Mouse (Mus musculus) hindbrain, embryonic 16.5 days (tissue): ENCODE results near the gene Defa37. TPM values are rescaled to one million over a fixed set of nuclear protein-coding genes. Genes with fewer than 3 reads are reported as not detected.
"Not testable (repeated sequence)": the region's sequence is repeated elsewhere in the genome, so short reads cannot be mapped to it uniquely, and the experiment has no call there.

ENCODE experiments used
- ATAC-seq: fragments of 200-750 bp; cut with Nextera tagmentation; 2 replicates; pipeline ENCODE4 v1.8.0; 2017; ENCODE audit warnings: moderate TSS enrichment, moderate library complexity
- H3K27ac ChIP-seq: fragments of 300-500 bp; sonication (generic); 2 replicates; pipeline ENCODE4 v1.5.1; 2014; ENCODE audit warnings: low read depth, mild to moderate bottlenecking, control low read depth, low read length, moderate library complexity
- H3K27me3 ChIP-seq: fragments of 300-500 bp; sonication (generic); replicated peaks from 2 replicates; pipeline ENCODE4 v1.6.1; 2014; ENCODE audit warnings: low read length; ENCODE audit not compliant: control insufficient read depth, insufficient read depth
- H3K36me3 ChIP-seq: fragments of 300-500 bp; sonication (generic); 2 replicates; pipeline ENCODE4 v1.6.1; 2014; ENCODE audit warnings: mild to moderate bottlenecking, low read length, moderate library complexity, mixed read lengths; ENCODE audit not compliant: control insufficient read depth, insufficient read depth
- H3K4me1 ChIP-seq: fragments of 300-500 bp; sonication (generic); 2 replicates; pipeline ENCODE4 v1.6.1; 2014; ENCODE audit warnings: low read depth, low read length; ENCODE audit not compliant: control insufficient read depth, insufficient read depth
- H3K4me2 ChIP-seq: fragments of 300-500 bp; sonication (generic); 2 replicates; pipeline ENCODE4 v1.6.1; 2014; ENCODE audit warnings: mild to moderate bottlenecking, low read length, control low read depth, moderate library complexity
- H3K4me3 ChIP-seq: fragments of 300-500 bp; sonication (generic); 2 replicates; pipeline ENCODE4 v1.5.1; 2014; ENCODE audit warnings: mild to moderate bottlenecking, low read length, control low read depth, moderate library complexity
- H3K9ac ChIP-seq: fragments of 300-500 bp; sonication (generic); 2 replicates; pipeline ENCODE4 v1.6.1; 2014; ENCODE audit warnings: low read depth, mild to moderate bottlenecking, control low read depth, low read length, moderate library complexity
- H3K9me3 ChIP-seq: fragments of 300-500 bp; sonication (generic); 2 replicates; pipeline ENCODE4 v1.6.1; 2014; ENCODE audit warnings: mild to moderate bottlenecking, low read length, moderate library complexity; ENCODE audit not compliant: control insufficient read depth
- WGBS: fragments of 180-500 bp; shearing (Covaris S2); extraction: QIAGEN DNeasy Blood & Tissue Kit; methylation state at CpG from one replicate; pipeline ENCODE4 v1.1.7; 2014; 5-methylcytosine and 5-hydroxymethylcytosine counted together
- polyA plus RNA-seq: library from polyadenylated mRNA; unstranded; fragments of >200 nt; fragmentation: Nextera tagmentation; extraction: Ambion mirVana; gene quantifications from 2 replicates; pipeline ENCODE4 v1.2.1, GENCODE M21; 2015

The Defa37 gene
- polyA plus RNA-seq: not detected in 2 replicates

DNA sequence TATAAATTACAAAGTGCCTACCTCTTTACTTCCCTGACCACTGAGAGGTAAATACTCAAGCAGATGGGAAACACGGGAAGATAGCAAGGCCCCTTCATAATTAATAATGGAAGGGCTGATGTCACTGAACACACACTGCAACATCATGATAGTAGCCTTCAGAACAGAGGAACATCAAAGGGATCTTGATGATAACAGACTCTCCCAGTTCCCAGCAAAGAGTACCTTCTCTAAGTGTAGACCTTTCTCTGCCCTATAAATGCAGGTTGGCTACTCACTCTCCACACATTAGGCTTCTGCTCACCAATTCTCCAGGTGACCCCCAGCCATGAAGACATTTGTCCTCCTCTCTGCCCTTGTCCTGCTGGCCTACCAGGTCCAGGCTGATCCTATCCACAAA lies at the start of gene Defa37:
Defa37 (plus strand) TSS at position 301 of the 400 bp plus-strand sequence.
- no CpG with 5 or more reads among the region's 1 CpGs for WGBS
- not testable (repeated sequence) for H3K36me3 ChIP-seq, H3K27me3 ChIP-seq, H3K9me3 ChIP-seq, H3K4me1 ChIP-seq, H3K27ac ChIP-seq, H3K9ac ChIP-seq, ATAC-seq, H3K4me3 ChIP-seq, H3K4me2 ChIP-seq

DNA sequence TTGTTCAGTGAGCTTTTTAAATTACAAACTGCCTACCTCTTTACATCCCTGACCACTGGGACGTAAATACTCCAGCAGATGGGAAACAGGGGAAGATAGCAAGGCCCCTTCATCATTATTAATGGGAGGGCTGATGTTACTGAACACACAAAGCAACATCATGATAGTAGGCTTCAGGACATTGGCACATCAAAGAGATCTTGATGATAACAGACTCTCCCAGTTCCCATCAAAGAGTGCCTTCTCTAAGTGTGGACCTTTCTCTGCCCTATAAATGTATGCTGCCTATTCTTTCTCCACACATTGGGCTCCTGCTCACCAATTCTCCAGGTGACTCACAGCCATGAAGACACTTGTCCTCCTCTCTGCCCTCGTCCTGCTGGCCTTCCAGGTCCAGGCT lies 36.5 kb upstream of the Defa37 start, which contains the start of gene Defa32:
Defa32 (plus strand) TSS at position 301 of the 400 bp plus-strand sequence.
- H3K27ac ChIP-seq, ATAC-seq, H3K27me3 ChIP-seq, H3K4me2 ChIP-seq, H3K36me3 ChIP-seq, H3K9ac ChIP-seq, H3K9me3 ChIP-seq, H3K4me3 ChIP-seq, H3K4me1 ChIP-seq: not testable (repeated sequence)
- no CpG with 5 or more reads among the region's 2 CpGs for WGBS

DNA sequence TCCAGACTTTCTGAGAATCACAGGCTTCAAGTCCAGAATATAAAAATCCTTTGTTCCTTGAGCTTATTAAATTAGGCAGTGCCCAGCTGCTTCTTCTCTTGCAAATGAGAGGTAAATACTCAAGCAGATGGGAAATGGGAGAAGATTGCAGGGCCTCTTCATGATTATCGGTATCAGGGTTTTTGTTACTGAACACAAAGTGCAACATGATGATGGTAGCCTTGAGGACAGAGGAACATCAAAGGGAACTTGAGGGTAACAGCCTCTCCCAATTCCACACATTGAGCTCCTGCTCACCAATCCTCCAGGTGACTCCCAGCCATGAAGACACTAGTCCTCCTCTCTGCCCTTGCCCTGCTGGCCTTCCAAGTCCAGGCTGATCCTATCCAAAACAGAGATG lies 17.5 kb downstream of the Defa37 start, which contains the start of gene Defa28:
Defa28 (plus strand) TSS at position 301 of the 400 bp plus-strand sequence.
- H3K9me3 ChIP-seq, ATAC-seq, H3K27ac ChIP-seq, H3K4me1 ChIP-seq, H3K36me3 ChIP-seq, H3K27me3 ChIP-seq, H3K9ac ChIP-seq, H3K4me2 ChIP-seq, H3K4me3 ChIP-seq: not testable (repeated sequence)
- WGBS: no CpG with 5 or more reads among the region's 1 CpGs

DNA sequence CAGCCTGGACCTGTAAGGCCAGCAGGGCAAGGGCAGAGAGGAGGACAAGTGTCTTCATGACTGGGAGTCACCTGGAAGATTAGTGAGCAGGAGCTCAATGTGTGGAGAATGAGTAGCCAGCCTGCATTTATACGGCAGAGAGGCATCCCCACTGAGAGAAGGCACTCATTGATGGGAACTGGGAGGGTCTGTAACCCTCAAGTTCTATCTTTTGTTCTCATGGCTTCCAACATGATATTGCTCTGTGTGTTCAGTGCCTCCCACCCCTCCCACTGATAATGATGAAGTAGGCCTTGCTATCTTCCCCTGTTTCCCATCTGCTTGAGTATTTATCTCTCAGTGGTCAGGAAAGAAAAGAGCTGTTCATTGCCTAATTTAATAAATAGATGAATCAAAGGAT lies 29.2 kb downstream of the Defa37 start, which contains the start of gene Gm7861:
Gm7861 (minus strand) TSS at position 101 of the 400 bp plus-strand sequence.
- WGBS: no CpG with 5 or more reads among the region's 1 CpGs
- not testable (repeated sequence) for ATAC-seq, H3K4me3 ChIP-seq, H3K4me1 ChIP-seq, H3K27ac ChIP-seq, H3K4me2 ChIP-seq, H3K27me3 ChIP-seq, H3K9ac ChIP-seq, H3K9me3 ChIP-seq, H3K36me3 ChIP-seq

Other genes starting within 250 kb of the Defa37 start
- gene Defa27, start 249.8 kb upstream of the Defa37 start, polyA plus RNA-seq: not detected in 2 replicates
- gene Defa29, start 238.4 kb upstream of the Defa37 start, polyA plus RNA-seq: not detected in 2 replicates
- gene Defa2, start 186.9 kb upstream of the Defa37 start, polyA plus RNA-seq: not detected in 2 replicates
- not detected in 2 replicates for gene Defa33, start 173.6 kb upstream of the Defa37 start, polyA plus RNA-seq
- not detected in 2 replicates for gene Defa36, start 138.0 kb upstream of the Defa37 start, polyA plus RNA-seq
- gene Gm7849, start 108.8 kb upstream of the Defa37 start, polyA plus RNA-seq: not detected in 2 replicates
- not detected in 2 replicates for gene Defa20, start 56.1 kb upstream of the Defa37 start, polyA plus RNA-seq
- gene Defa32, start 36.4 kb upstream of the Defa37 start, polyA plus RNA-seq: not detected in 2 replicates
- not detected in 2 replicates for gene Defa28, start 17.6 kb downstream of the Defa37 start, polyA plus RNA-seq
- not detected in 2 replicates for gene Gm7861, start 29.1 kb downstream of the Defa37 start, polyA plus RNA-seq
- not detected in 2 replicates for gene Defa26, start 52.8 kb downstream of the Defa37 start, polyA plus RNA-seq
- not detected in 2 replicates for gene Defa17, start 90.4 kb downstream of the Defa37 start, polyA plus RNA-seq
- not detected in 2 replicates for gene Defa34, start 100.4 kb downstream of the Defa37 start, polyA plus RNA-seq
- gene AY761184, start 138.3 kb downstream of the Defa37 start, polyA plus RNA-seq: not detected in 2 replicates
- not detected in 2 replicates for gene Defa24, start 169.1 kb downstream of the Defa37 start, polyA plus RNA-seq